Mouse (Mus musculus) G1E (cell line): Measurements from ENCODE around the gene Vax1.

Source experiments
- CTCF ChIP-seq: IDR thresholded peaks from 2 replicates; pipeline ENCODE4 v1.5.1; 2012; ENCODE audit warnings: low read depth, low read length, inconsistent platforms, mixed read lengths
- GATA1 ChIP-seq: IDR thresholded peaks from 2 replicates; pipeline ENCODE4 v1.6.1; 2012; ENCODE audit warnings: borderline replicate concordance, low read length, inconsistent platforms, mixed read lengths
- GATA2 ChIP-seq: IDR thresholded peaks from 2 replicates; pipeline ENCODE4 v1.6.1; 2012; ENCODE audit warnings: low read depth, low read length, inconsistent platforms, borderline replicate concordance
- POLR2AphosphoS5 ChIP-seq: IDR thresholded peaks from 2 replicates; pipeline ENCODE4 v1.6.1; 2012; ENCODE audit warnings: low read depth, low read length, inconsistent platforms; ENCODE audit not compliant: insufficient replicate concordance
- TAL1 ChIP-seq: conservative IDR thresholded peaks from 2 replicates; pipeline ENCODE4 v1.6.1; 2012; ENCODE audit warnings: low read depth, low read length, inconsistent platforms, mixed read lengths

DNA sequence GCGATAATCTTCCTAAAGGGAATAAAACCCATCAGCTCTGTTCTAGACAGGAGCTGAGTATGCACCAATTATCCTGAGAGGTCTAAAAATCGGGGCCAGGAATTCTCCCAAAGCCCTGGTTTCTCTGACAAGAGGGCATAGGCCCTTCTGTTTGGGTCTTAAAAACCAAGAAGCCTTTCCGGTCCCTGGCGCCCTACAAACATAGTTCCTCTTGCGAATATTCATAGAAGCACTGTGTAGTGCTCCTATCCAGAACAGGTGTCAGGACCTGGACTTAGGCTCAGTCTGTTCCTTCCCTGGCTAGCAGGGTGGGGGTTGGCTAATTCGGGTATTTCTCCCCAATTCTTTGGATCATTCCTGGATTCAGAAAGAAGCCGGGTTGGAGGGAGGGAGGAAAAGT lies 4.3 kb downstream of the Vax1 start:
- TF ChIP-seq CTCF: no peak
- TF ChIP-seq GATA1: no peak
- no peak for TF ChIP-seq TAL1
- TF ChIP-seq POLR2AphosphoS5: no peak
- no peak for TF ChIP-seq GATA2
